Mouse (Mus musculus) spleen, embryonic (tissue): ENCODE results near the gene Capza1.

Source experiments
- CTCF ChIA-PET: fragments of 350-600 bp; sonication (Branson Sonifier 250); formaldehyde crosslinking; loops from one replicate; lab custom pipeline; 2022; lab: Charles Lee

Capza1 gene

DNA sequence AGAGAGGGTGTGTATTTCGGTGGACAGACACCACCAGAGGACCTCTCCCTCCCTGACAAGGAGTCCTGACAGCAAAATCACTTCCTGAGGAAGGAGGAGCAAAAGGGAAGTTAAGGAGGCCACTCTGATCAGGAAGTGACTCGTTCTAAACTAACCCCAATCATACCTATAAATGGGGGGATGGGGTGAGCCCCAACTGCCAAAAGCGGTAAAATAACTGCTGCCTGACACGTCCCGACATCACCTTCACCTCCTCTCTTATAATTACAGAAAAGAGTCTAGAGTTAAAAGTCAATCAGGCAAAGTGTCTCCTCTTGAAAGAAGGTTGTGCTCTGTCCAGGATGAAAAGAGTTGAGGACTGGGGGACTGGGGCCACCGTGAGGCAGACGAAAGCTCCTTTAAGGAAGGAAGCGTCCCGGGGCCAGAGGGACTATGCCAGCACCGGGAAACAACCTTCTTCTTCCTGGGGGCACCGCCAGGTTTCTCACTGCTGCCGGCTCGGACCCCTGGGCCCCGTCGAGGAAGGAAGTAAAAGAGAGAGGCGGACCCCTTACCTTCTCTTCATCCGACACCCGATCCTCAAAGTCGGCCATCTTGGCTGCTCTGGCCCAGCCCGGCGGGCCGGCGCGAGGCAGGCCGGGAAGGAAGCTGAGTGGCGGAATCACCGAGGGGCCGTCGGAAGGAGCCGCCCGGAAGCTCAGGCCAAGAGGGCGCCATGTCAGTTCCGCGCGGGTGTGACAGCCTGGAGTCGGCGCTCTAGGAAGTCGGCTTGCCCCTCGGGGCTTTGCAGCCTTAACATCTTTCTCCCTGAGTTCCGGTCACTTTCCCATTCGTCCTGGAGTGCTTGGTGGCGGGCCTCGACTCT is at the start of gene Capza1, which contains the start of gene St7l:
Gene Capza1 (minus strand): TSS at position 720 of the 865 bp plus-strand sequence.
Gene St7l (plus strand): TSS at position 220 of the 865 bp plus-strand sequence.
- CTCF ChIA-PET: interaction anchor here (0.6 to 1.1 kb wide), 2 partner anchors 8 to 1858 kb away, joined by 3 read pairs; no protein-coding TSS in a partner anchor

DNA sequence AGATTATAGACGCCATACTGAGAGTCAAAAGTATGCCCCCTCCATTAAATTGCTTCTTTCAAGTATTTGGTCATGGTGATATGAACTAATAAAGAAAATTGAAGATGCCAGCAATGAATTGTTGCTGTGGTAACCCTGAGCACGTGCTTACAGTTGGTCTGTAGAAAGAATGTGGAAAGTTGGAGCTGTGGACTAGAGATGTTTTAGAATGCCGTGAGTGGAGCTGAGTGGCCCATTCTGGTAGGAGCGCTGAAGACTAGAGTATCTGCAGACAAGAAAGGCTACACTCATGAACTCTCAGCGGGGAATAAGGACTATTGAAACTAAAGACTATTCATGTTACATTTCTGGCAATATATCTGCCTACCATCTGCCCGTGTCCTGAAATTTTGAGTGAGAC is 44.9 kb upstream of the Capza1 start:
- CTCF ChIA-PET: interaction anchor here (0.6 kb wide), 1 partner anchor 21 kb away, joined by 3 read pairs; no protein-coding TSS in a partner anchor

DNA sequence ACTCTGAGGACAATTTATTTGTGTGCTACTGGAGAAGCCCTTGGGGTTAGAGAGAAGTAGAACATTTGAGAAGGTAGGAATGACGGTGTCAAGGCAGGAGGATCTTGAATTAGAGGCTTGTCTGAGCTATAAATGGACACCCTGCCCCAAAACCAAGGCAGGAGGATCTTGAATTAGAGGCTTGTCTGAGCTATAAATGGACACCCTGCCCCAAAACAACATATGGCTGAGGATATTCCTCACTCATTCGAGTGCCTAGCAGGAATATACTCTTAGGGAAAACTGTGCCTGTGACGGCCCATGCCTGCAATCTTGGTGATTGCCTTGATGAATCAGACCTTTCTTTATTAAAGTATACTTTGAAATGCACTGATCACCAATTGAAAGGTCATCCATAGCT is 41.7 kb upstream of the Capza1 start:
- CTCF ChIA-PET: no interaction called here

DNA sequence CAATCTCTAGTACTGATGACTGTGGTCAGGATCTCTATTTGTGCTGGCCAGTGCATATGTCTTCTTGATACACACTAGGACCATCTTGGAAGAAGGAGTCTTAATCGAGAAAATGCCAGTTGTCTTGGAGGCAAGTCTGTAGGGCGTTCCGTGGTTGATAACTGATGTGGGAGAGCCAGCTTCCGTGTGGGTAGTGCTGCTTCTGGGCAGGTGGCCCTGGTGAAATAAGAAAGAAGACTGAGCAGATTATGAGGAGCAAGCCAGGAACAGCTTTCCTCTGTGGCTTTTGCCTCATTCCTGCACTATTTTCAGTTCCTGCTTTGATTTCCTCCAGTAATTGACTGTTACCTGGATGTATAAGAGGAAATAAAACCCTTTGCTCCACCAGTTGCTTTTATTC is 41.1 kb upstream of the Capza1 start:
- CTCF ChIA-PET: no interaction called here

DNA sequence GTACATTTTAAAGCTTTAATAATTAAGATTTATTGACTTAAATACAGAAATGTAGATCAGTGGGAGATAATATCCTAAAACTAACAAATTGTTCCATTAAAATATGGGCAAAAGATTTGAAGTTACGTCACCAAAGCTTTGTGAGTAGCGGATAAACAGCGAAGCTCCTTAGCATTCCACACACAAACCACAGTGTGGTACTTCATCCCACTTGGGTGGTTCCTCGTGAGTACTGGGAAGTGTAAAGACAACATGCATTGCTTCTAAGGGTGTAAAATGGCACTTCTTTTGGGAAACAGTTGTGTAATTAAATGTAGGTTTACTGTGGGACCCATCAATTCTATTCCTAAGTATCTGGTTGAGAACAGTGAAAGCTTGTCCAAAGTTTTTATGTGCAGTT is 36.8 kb upstream of the Capza1 start:
- CTCF ChIA-PET: interaction anchor here (0.6 kb wide), 1 partner anchor 138 kb away, joined by 3 read pairs; no protein-coding TSS in a partner anchor

DNA sequence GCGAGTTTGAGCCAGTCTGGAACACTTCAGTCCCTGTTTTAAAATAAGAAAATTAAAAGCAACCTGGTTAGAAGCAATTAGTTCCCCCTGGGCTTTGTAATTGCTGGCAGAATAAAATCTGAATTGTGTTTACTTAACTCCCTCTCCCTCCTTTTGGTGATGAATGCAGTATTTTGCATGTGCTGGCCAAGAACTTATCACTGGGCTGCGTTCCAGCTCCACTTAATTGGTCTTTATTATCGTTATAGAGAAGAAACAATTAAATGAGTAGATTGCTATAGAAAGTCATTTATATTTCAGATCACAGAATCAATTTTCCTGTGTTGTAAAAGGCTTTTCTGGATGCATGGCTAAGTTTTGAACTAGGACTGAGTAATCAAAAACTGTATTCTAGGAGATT is 31.8 kb upstream of the Capza1 start:
- CTCF ChIA-PET: no interaction called here

DNA sequence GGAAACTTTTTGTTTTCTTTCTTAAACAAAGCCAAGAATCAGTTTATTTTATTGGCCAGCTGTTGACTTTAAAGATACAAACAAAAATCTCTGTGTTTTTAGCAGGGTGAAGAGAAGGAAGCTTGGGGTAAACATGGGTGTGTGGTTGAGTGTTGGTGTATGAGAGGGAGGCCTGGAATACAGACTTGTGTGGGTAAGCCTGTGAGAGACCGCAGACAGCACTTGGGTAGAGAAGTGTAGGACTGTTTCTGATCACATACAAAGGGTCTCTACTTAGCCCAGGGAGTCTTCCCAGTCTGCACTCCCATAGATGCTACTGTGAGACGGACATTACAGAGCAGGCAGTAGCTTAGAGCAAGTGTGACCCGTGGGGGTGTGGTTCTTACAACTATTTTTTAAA is 24.3 kb upstream of the Capza1 start:
- CTCF ChIA-PET: no interaction called here

DNA sequence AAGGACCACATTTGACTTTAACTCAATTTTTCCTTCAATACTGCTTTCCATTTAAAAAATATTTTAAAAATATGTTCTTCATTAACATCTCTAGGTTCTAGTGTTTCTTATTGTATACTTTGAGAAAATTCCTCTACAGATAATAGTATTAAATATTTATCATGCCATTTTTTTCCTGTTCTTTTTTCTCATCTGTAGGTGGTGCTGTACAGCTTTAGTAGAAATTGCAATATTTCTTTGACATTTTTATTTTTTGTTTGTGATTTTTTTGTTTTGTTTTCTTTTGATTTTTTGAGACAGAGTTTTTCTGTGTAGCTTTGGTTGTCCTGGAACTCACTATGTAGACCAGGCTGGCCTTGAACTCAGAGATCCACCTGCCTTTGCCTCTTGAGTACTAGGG is 5.3 kb upstream of the Capza1 start:
- CTCF ChIA-PET: no interaction called here

DNA sequence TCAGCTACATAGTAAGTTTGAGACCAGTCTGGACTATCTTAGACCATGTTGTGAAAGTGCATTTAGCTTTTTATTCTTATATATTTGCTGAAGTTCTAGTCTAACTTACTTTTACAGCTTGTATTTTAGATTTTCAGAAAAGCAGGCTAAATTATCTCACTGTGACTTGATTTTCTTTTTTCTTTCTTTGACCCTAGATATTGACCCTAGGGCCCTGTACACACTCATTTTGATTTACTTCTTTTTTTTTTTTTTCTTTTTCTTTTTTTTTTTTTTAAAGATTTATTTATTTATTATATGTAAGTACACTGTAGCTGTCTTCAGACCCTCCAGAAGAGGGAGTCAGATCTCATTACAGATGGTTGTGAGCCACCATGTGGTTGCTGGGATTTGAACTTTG is 2.4 kb upstream of the Capza1 start:
- CTCF ChIA-PET: interaction anchor here (0.7 kb wide), 1 partner anchor 81 kb away, joined by 7 read pairs; no protein-coding TSS in a partner anchor

DNA sequence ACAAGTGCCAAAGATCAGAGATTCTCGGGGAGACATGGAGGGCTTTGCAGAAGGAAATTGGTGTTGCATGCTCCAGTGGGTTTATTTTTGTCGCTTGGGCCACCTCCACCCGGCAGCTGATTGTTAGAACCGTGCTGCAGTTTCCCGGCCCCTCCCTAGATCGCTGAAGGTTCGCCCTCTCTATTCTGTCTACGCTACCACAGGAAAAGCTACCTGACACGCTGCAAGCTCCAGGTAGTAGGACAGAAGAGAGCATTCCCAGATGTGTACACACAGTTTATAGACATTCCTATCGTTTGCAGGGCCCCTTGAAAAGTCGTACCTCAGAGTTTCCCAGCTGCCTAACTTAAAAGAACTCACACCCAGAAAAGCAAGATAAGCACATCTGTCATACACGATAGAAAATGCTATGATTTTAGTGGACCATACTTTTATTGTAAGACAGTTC is 1.1 kb upstream of the Capza1 start:
- CTCF ChIA-PET: interaction anchor here (0.6 kb wide), 1 partner anchor 35 kb away, joined by 8 read pairs; no protein-coding TSS in a partner anchor

DNA sequence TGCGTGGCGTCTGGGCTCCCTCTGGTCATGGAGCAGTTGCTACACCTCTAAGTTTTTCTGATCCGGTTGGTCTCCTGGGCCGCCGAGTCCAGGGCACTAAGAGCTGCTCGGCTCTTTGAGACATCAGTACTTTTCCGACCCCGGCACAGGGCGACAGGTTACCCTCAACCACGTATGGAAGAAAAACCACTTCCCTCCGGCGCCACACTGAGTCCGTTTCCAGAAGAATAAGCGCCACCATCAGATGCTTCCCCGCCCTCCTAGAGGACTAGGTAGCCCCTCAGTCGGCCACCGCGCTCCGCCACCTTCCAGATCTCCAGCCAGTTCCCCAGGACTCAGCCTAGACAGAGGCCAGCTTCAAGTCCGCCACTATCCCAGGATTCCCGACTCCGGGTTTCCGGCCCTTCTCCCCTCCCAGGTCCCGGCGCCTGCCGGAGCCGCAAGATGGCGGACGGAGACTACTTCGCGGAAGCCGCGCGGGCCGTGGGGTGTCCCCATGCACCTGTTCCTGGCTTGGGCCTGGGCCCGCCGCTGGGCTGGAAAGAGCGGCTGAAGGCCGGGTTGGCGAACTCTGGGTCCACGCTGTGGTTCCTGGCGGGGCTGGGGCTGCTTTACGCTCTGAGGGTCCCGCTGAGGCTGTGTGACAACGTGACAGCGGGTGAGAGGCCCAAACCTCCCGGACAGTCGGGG is 491 bp upstream of the Capza1 start:
- CTCF ChIA-PET: interaction anchor here (0.6 to 1.1 kb wide), 2 partner anchors 9 to 1857 kb away, joined by 3 read pairs; no protein-coding TSS in a partner anchor

DNA sequence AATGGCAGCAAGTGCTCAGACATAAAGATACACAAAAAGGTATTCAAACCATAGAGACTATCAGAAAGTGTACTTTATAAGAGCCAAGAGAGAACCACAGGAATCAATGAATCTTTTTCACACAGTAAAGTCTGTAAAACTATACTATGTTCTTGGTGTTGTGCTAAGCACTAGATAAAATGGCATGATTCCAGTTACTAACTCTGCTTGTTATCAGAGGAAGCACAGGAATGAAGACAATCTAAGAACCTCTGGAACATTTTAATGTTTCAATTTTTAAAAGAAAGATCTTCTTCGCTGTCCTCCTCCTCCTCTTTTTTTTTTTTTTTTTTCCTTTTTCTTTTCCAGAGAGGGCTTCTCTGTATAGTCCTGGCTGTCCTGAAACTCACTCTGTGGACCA is 5.7 kb downstream of the Capza1 start:
- CTCF ChIA-PET: no interaction called here

DNA sequence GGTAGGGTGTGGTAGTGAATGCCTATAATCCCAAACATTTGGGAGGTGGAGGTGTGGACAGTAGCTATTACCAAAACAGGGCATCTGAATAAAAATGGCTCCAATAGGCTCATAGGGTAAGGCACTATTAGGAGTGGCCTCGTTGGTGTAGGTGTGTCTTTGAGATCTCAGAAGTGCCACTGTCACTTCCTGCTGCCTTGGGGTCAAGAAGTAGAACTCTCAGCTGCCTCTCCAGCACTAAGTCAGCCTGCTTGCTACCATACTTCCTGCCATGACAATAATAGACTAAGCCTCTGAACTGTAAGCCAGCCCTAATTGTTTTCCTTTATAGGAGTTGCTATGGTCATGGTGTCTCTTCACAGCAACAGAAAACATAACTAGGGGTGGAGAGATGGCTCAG is 8.2 kb downstream of the Capza1 start:
- CTCF ChIA-PET: interaction anchor here (0.7 to 0.9 kb wide), 2 partner anchors 8 to 1468 kb away, joined by 3 to 7 read pairs; partner anchors contain the start of genes Capza1 and St7l

DNA sequence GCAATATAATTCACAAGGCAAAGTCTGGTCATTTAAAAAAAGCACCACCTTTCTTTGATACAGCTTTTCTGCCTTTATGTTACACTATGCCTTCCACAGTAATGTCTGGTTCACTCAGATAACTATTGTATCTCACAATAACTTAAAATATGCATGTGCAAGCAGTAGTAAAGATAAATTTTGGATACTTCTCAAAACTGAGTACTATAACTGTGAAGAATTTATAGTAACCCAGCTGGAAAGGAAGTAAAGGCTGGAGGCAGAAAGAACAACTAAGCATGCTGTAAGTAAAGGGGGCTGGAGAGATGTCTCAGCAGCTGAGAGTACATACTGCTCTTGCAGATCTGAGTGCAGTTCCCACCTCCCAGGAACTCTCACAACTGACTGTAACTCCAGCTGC is 9.4 kb downstream of the Capza1 start:
- CTCF ChIA-PET: interaction anchor here (0.6 kb wide), 1 partner anchor 8 kb away, joined by 4 read pairs; no protein-coding TSS in a partner anchor

DNA sequence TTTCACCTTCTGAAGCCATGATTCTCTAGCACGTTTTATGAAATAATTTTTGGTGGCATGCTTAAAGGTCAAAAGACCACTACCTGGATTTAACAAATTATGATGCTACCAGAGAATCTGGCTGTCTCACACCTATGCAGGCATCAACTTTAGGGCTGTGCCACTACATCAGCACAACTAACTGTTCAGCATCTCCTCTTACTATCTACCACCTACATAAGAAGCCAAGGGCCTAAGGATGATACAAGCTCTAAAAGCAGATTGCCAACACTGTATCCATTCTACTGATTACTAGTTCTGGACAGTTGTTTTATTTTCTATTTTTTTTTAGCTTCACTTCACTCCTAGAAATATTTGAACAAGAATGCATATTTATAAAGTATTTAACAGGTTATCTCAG is 9.8 kb downstream of the Capza1 start:
- CTCF ChIA-PET: interaction anchor here (0.6 kb wide), 1 partner anchor 9 kb away, joined by 4 read pairs; no protein-coding TSS in a partner anchor

DNA sequence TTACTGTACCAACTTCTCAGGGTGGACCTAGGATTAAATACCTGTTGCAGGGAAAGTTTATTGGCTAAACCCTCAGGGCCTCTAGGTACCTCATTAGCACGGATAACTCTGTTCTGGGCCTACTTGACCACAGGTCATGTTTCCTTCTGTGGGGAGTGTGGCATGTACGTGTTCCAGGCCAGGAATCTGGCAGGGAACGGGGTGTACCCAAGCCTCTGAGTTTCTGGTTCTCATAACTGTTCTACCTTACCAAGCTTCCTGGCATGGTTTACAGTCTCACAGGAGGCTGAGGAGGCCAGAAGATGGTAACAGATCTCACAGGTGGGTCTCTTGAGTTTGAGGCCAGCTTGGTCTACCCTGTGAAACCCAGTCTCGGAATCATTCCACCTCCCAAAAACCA is 17.7 kb downstream of the Capza1 start:
- CTCF ChIA-PET: no interaction called here

DNA sequence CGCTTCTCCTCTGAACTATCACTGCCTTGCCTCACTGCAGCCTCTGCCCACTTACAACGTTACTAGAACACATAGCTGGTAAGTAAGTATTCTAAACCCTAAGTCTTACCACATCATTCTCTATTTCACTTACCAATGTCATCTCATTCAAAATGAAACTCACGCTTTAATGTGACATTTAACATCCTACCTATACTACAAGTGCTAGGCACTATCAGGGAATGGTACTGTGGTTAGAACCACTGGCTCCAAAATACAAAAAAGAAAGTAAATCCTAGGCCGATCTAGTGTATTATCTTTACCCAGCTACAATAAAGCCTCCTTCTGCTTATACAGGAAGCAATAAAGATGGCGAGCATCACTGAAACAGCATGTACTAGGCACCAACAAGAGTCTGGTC is 23.3 kb downstream of the Capza1 start:
- CTCF ChIA-PET: no interaction called here

DNA sequence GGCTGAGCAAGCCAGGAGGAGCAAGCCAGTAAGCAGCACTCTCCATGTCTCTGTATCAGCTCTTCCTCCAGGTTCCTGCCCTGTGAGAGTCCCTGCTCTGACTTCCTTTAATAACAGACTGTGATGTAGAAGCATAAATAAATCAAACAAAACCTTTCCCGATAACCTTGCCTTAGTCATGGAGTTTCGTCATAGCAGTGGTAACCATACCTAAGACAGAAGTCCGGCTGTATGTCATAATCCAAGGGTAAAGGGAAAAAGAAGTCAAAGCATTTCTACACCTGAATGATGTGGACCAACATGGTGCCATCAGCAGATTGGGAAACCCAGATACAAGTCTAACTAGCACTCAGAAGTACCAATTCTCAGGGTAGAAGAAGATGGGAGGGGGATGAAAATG is 28.5 kb downstream of the Capza1 start:
- CTCF ChIA-PET: no interaction called here

DNA sequence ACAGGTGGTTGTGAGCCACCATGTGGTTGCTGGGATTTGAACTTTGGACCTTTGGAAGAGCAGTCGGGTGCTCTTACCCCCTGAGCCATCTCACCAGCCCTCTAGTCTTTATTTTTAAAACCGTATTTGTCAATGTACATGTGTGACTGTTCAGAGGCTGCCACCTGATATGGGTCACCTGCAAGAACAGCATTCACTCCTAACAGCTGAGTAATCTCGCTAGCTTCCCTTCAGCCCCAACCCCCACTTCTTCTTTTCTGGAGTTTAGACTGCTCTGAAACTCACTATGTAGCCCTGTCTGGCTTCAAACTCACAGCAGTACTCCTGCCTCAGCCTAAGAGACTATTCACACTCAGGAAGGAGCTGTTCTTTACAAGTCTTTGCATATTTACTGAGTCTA is 41.9 kb downstream of the Capza1 start:
- CTCF ChIA-PET: no interaction called here

DNA sequence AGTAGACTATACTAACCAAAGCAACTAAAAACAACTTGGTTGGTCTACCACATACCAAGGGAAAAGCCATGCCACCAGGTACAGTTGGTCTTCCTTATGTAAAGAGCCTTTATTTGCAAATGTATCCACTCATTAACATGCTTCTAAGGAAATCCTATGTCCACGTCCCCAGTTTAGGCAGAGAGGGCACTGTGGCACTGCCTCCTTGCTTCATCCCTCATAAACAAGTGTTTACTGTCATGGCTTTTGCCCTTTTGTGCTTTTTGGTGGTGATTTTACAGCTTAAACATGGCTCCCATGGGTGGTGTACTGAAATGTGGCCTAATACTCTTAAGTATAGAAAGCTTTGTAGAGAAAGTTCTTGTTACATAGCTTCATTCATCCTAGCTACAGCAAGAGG is 43.9 kb downstream of the Capza1 start:
- CTCF ChIA-PET: no interaction called here

DNA sequence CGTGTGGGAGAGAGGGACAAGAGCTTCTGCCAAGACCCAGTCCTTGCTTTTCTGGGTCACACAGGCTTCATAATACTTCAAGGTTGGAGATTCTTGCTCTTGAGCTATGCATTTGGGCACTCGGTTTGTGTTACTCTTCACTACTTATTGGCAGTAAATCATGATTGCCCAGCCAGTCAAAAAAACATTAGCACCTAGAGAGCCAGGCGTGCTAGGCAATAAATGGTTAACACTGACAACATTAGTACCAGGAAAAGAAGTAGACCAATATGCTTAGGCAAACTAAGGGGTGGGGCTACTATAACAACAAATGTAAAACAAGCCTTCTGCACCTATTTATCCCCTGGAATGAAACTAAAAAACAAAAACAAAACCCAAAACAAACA is 45.6 kb downstream of the Capza1 start:
- CTCF ChIA-PET: interaction anchor here (0.7 kb wide), 1 partner anchor 43 kb away, joined by 8 read pairs; no protein-coding TSS in a partner anchor
